Mouse (Mus musculus) MN1 (cell line): ENCODE measurements at regions not wholly inside any gene's neighbourhood (a gene's known extent, or its start where the extent isn't known, plus 50 kb on each side); places are given as distances from the start of the nearest gene placed in this dataset.

Experiments
- DNase-seq: peaks from one replicate; pipeline ENCODE4 v3.0.0-alpha.2; 2016; ENCODE audit warnings: low spot score

DNA sequence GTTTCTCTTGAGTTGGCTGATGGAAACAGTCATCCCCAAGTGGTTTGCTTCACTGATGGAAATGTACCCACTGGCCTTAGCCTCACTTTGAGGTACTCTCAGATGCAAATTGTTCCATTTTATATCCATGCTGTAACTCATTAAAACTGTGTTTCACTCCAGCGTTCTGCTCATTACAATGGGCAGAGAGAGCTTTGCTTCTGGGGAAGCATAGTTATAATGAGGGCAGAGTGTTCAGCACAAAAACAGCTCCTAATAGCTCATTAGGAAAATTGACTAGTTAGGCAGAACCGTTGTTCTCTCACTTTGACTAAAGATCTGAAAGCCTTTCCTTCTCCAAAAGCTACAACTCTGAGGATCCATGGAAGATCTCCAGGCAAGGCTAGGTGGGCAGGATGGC lies 771.2 kb downstream of the Ntrk3 start:
- no peak for DNase-seq

DNA sequence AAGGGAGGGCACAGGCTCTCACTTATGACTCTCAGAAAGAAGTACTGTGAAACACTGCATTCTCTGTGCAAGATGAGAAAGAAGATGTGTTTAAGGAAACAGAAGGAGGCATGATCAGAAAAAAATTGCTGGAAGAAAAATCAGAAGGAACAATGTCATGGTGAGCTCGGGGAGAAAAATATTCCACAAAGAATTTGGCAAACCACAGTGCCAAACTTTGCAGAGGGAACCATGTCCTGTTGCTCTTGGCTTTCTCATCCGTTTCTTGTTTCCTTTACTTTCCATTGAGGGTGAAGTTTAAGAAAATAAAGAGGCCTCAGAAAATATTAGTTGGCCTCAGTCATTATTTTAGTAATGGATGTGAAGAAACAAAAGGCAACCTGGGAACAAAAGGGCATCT lies 804.4 kb downstream of the Ntrk3 start:
- no peak for DNase-seq

DNA sequence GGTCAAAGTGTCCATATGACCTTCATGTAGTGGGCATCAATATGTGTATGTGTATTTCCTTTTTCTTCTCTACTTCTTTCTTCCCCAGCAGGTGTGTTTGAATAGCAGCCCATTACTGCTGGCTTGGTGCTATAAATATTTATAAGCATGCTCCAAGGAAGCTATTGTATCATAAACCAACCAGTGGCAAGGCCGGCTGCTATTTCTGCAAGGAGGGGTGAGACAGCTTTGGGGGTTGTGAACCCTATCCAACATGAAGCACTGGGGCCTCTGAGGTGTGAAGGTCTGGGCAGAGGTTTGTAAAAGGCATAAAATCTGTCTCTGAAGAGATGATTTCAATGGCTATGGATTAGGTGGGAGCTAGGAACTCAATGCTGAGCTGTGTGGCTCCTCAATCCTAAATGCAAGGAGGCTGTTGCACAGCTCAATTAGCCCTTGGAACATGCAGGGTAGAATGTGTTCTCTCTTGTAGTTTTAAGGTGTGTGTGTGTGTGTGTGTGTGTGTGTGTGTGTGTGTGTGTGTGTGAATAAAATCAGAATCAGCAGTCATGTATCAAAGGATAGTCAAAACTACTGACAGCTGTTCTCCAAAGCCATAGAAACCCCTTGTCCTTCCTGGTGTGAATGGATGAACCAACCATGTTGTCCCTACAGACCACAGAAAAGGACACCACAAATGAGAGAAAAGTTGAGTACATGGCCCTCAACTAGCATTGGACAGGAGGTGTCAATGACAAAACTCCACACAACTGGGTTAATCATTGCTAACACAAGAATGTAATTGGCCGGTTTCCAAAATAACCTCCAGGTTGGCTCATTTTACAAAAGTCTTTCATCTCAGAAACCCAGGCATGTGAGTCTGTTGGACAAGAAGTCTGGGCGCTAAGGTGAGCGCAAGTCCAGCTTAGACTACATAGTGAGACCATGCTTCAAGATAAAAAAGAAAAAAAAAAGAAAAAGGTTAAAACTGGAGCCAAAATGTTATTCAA lies 809.0 kb downstream of the Ntrk3 start:
- no peak for DNase-seq

DNA sequence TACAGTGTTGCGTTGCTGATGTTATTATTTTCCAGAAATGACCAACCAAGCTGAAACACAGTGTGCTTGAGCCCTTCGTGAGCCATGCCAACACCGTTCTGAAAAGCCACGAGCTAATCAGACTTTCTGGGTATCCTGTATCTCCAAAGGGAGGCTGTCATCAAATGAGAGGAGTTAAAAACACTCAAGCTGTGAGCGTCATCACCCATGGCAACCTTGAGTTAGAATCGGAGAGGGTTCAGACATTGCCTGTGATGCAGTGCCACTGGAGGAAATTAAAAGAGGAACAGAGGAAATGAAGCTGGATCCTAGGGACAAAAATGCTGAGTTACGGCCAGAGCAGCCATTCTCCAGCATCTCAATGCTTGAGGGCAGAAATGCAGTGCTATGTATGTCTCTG lies 838.6 kb downstream of the Ntrk3 start:
- DNase-seq: no peak

DNA sequence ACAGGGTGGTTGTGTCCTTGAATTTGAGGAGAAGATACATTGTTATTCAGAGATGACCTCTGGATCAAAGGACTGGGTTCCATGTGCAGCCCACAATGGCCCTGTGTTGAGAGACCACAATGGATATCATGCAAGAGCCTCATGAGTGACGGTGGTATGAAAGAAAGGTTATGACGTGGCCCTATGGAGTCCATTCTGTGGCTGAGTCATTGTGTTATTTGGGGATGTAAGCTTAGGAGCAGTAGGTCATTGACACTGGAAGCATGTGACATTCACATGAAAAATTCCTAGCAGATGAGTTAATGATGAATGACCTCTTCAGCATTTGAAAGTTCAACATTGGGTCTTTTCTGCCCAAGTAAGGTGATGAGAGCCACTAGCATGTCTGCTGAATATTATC lies 849.3 kb downstream of the Ntrk3 start:
- no peak for DNase-seq

DNA sequence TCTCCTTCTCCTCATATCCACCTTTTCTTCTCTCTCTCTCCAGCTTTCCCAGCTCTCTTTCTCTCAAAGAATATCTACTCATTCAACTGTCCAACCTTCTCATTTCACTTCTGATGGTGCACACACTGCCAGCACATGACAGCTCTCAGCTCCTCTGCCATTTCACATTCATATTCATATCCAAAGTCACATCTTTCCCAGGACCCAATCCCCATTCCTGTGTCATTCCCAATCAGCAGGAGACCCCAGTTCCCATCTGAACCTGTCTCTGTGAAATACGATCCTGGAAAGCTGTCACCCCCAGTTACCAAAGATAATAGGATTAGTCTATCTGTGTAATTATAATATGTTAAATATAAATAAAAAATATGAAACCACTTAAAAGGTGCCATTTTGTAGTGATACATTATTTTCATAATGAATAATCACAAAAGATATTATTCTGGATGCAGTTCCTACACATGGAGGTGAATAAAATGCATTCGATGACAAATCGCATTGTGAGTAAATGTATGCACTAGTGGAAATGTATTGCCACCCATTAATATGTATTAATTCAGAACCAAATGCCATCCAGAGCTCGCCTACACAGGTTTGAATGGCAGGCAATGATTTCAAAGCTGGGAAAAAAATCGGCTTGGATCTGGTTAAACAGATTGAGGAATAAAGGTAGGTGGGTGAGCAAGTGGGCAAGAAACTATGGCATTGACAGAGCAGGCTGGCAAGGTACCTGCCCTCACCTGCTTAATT lies 855.0 kb downstream of the Ntrk3 start:
- no peak for DNase-seq

DNA sequence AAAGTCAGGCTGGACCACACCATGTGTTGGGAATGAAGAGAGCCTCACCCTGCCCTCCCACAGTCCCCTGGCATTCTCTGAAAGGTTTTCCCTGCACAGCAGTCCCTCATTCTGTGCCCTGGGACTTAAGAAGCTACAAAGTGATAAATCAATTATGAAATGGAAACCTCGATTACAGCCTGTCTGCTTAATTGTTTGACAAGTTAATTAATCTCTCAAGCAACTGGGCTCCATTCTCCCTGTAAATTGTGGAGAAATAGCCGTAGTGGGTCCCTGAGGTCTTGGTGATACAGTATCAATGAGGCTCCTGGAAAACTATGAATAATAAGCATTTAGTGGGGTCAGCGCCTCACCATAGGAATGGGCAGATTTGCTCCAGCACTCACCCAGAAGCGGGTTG lies 870.3 kb downstream of the Ntrk3 start:
- DNase-seq: peak; percentile 9

DNA sequence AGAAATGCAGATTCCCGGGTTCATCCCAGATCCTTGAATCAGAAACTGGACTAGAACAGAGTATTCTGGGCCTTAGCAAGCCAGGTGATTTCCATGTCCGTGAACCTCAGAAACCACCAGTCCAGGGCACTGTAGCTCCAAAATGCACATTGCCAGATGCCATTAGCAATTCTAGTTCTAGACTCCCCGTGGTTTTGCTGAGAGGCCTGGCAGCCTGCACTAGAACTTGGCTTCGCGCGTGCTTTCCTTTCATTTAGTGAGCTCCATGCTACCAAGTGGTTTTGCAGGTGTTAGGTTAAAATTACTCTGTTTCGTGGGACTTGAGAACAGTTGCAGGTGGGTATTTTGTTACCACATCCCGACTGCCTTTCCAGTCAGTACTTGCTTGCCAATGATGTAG lies 876.0 kb downstream of the Ntrk3 start:
- DNase-seq: no peak

DNA sequence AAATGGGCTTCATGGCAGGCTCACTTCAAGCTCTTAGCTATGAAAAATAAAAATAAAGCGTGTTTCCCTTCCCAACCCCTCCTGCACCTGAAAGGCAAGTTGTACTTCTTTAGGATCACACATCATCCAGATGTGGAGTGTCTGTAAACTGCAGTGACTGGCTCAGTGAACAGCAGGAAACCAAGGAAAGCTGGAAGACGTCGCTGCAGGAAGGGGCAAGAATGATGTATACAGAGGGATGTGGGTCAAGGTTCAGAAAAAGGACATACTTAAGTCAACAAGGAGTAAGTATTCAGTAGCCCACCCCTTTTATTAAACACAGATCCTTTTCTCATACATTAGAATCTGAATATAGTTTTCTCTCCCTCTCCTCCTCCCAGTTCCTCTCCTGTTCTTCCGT lies 879.4 kb downstream of the Ntrk3 start:
- no peak for DNase-seq

DNA sequence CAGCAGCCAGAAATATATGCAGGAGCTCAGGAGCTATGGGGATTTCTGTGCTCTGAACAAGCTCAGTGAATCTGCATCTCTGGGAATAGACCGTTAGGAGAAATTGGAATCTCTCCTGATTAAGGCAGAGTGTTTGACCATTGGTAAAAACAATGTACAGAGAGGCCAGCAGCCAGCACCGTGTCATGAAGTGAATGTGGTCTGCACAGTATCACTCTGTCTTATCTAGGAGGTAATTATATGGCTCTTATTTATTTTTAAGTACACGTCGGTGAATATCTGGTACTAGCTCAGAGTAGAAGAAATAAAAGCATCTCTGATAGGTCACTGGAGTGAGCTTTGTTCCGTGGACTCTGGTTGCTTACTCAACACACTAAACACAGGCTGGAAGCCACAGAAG lies 879.8 kb downstream of the Ntrk3 start:
- DNase-seq: peak; percentile 23

DNA sequence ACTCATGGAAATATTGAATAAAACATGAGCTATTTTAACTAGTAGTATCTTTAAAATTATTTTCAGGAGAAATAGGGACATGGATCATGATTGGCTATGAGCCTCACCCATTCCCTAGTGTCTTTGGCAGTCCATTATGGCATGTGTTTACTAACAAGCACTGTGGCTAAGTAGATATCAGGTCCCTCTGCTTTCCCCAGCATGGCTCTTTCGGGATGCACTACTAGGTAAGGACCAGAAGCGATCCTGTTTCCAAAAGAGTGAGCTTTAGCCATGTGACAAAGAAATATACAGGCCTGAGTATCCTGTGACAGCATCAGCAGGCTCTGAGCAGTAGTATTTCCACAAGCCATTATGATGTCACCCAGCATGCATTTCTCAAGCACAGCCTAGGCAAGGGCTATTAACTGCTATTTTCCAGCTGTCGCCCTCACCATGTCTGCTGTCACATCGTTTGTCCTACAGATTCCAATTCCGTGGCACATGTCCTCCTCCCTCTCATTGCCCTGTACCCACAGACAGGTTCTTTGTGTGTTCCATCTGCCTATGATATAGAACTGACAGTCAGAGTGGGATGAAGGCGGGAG lies 882.1 kb downstream of the Ntrk3 start:
- DNase-seq: no peak

DNA sequence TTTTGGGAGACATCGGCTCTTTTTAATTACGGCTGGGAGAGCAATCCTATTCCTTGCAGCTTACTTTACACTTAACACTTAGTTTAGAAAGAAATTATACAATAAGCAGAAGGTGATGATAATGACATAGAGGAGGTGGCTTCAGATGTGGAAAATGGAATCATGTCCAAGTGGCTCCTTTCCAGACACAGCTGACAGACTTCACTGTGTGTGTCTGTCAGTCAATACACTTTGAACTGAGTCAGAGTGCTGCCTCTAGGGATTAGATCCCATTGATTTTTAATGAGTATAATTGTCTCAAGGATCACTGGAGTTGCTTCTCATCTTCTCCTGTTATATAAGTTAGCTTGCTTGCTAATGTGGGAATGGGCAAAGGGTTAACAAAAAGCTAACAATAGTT lies 882.7 kb downstream of the Ntrk3 start:
- DNase-seq: no peak

DNA sequence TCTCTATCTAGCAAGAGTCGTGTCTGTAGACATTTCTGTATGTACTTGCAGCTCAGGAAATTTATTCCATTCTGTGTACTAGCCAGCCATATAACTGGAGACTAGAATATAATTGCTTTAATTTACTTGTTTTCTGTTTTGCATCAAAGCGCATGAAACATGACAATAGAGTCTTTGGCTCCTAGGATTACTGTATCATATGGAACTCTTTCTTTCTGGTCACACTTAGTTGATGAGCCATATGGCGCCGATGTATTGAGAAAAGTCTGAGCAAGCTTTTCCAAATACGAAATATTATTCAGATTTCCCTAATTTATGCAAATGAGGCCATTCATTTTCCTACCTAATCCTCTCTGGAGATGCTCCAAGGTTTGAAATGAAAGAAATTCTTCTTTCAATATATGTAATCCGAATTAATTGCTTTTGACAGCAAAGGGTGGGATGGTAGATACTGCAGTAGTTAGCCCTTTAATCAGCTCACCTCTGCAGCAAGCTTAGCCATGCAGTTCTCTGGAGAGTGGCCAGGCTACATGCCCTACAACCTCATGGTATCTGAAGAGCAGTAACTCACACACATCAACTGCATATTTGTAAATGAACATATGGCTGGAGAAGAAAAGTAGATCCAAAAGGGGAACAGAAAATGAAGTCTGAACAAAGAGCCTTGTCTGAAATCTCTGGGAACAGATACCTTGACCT lies 913.4 kb downstream of the Ntrk3 start:
- DNase-seq: no peak

DNA sequence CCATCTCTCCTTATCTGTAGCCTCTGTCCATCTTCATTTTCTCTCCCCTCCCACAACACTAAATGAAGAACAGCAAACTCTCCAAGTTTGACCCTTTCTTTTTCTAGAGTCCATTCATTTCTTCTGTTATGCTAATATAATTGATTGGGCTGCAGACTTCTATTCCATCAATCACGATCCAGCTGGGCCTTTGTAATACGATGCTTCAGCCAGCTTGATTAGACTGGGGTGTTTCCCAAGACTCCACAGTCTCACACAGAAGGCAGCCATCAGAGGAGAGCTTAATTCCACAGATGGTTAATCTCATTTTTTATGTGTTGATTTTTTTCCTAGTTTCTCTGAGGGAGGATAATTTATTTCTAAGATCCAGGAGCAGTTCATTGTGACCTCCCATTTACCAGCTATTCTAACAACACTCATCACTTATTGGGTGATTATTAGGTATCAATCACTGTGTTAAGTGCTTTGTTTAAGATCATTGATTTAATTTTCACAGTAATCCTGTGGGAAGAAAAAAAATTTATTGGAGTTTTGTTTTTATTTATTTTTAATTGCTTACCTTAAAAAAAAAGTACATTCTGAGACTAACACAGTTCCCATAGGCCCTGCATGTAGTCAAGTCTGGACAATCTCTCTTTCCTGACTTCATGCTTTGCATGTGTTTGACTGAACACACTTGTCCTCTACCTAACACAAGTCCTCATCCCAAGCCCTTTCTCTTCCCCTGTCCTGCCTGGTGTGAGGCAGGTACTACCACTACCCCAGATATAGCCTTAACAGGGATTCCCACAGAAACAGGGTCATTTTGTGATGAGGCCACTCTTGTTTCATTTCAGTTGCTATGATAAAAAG lies 925.5 kb downstream of the Ntrk3 start:
- no peak for DNase-seq

DNA sequence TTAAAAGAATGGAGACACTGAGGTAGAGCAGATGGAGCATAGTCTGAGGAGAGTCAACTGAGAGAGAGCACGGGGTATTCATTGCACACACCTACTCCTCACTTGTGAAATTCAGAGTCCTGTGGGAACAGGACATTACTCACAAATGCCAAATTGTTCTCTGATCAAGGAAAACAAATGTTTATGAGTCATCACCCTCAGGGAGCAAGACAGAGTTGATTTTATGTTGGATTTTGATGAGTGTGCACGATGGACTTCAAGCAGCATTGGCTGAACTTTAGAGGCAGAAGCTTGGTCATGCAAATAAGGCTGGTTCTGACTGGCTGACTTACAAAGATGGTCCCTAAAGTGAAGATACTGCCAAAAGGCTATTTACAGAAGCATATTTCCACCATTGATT lies 951.0 kb downstream of the Ntrk3 start:
- peak; percentile 52 for DNase-seq

DNA sequence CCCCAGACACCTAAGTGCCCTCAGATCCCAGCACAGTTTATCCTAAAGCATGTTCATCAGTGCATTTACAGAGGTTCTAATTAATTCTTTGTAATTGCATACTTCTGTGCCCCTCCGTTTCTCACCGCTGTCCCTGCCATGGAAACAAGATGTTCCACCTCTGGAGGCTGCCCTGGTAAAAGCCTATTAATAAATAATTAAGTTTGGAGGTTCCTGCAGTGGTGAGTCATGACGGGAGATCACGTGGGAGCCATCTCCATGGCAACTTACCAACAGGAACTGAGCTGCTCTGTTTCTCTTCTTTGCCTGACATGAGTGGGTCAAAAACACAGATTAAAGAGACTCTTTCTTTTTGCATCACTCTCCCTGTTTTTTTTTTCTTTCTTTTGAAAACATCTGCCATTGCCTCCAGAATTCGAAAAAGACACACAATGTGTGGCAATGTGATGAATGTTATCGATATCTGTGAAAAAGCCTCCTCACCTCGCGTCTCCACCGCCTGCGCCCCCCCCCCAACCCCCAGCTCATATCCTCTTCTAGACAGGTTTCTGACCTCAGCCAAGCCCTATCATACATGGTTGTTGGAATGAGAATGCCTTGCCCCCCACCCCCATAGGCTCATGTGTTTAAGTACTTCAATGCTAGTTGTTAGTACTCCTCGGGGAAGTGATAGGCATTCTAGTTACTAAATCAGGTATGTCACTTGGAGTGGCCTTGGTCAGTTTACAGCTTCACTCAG lies 965.9 kb downstream of the Ntrk3 start:
- DNase-seq: peak; percentile 93

DNA sequence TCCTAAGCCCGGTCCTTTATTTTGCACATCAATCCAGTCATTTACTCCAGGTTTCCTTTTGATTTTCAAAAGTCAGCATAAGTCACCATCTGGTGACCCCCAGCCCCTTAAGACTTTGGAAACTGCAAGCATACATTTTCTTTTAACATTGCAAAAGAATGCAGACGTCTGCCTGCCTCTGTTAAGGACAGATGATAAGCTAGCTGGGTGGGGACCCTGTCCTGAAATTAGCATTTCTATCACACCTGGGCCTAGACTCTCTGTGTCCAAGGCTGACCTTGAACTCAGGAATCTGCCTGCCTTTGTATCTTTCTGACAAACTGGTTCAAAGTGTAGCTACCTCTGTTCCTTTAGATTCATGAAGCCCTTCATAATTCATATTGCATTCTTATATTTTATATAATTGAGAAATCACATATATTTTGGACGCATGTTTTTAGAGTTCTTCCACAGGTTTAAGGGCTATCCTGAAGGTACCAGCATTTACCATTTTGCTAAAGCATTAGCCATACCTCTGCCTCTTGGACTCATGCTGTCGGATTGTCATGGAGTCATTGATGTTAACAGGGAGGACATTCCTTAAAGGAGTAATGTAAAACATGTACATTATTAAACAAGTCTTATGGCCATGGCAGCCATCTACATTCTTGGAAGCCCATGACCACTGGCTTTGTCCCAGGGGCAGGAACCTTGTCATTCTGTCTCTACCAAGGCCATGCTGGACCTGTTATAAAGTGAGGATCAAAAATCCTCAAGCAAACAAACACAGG lies 998.6 kb downstream of the Ntrk3 start:
- DNase-seq: no peak
